ENCODE assay signal across 13 mouse cellular contexts in genomic region chr2:26533249-26533648, GRCm38 (mm10). TPM values are rescaled to one million over a fixed set of nuclear protein-coding genes. Genes with fewer than 3 reads are reported as not detected.
DNase-seq lines count a peak whose midpoint lies in the region; ATAC-seq and TF ChIP-seq lines count a peak whose summit lies in the region.
"Had no signal": no experiment of that assay in that cellular context is flagged by ENCODE, and none has a peak within 500 bp of the region (broad histone marks: within the 10 kb centered on the region; RNA-seq: fewer than 3 reads in every experiment).

No protein-coding gene starts in this region.

- H3K9ac ChIP-seq in heart, adult 2 months (ENCODE audit: low read depth, low read length): no peak overlapping the region
- 0 out of 2 replicates have a peak overlapping the region, but pooled peaks have one; percentile 17 for H3K9ac ChIP-seq in forebrain, embryonic 12.5 days
- H3K9ac ChIP-seq in intestine, embryonic 16.5 days (ENCODE audit: low read depth, low read length): no peak overlapping the region
- H3K9ac ChIP-seq in neural tube, embryonic 14.5 days (replicated peaks; ENCODE audit: low read depth, low read length): 0 out of 2 replicates have a peak overlapping the region, but pooled peaks have one; percentile 4
- H3K9ac ChIP-seq: liver, embryonic 13.5 days had no signal

- DNase-seq in heart, adult 11 months: peak; percentile 88
- DNase-seq in heart, adult 2 months: no peak
- DNase-seq in layer of hippocampus, postnatal 14 days (ENCODE audit: low spot score in 2 of 2): no peak
- DNase-seq in urinary bladder, postnatal 4 days (ENCODE audit: low spot score in 2 of 2): no peak
- DNase-seq in lung, adult 18-20 months: no peak
- DNase-seq: liver, embryonic 13.5 days; right cerebral cortex, adult 18-20 months had no signal

- no peaks in the 10 kb centered on the region for H3K36me3 ChIP-seq in heart, adult 2 months (ENCODE audit: control insufficient read depth, insufficient read depth, low read length)
- H3K36me3 ChIP-seq in forebrain, embryonic 12.5 days (replicated peaks): no peaks in the 10 kb centered on the region
- H3K36me3 ChIP-seq in intestine, embryonic 16.5 days (ENCODE audit: control insufficient read depth, insufficient read depth, low read length): no peaks in the 10 kb centered on the region
- H3K36me3 ChIP-seq in neural tube, embryonic 14.5 days (ENCODE audit: control insufficient read depth, insufficient read depth, low read length): no peaks in the 10 kb centered on the region
- H3K36me3 ChIP-seq: liver, embryonic 13.5 days had no signal

- TF ChIP-seq POLR2A in heart, adult 2 months (IDR thresholded peaks at IDR 0.05; ENCODE audit: insufficient read depth, low read depth, low read length): no peak

- no peak for TF ChIP-seq CTCF in heart, adult 2 months (IDR thresholded peaks at IDR 0.05)

- H3K27ac ChIP-seq in heart, adult 2 months: no peak overlapping the region
- H3K27ac ChIP-seq in forebrain, embryonic 12.5 days: peak overlapping the region; percentile 81
- H3K27ac ChIP-seq in intestine, embryonic 16.5 days (ENCODE audit: low read length): no peak overlapping the region
- H3K27ac ChIP-seq in neural tube, embryonic 14.5 days (ENCODE audit: low read depth, low read length): peak overlapping the region; percentile 13
- H3K27ac ChIP-seq: liver, embryonic 13.5 days had no signal

- no peaks in the 10 kb centered on the region for H3K27me3 ChIP-seq in heart, adult 2 months (ENCODE audit: control insufficient read depth, insufficient read depth, low read length)
- no peaks in the 10 kb centered on the region for H3K27me3 ChIP-seq in forebrain, embryonic 12.5 days
- H3K27me3 ChIP-seq in intestine, embryonic 16.5 days (replicated peaks; ENCODE audit: control insufficient read depth, insufficient read depth, low read length): no peaks in the 10 kb centered on the region
- no peaks in the 10 kb centered on the region for H3K27me3 ChIP-seq in neural tube, embryonic 14.5 days (ENCODE audit: control insufficient read depth, insufficient read depth, low read length)
- H3K27me3 ChIP-seq: liver, embryonic 13.5 days had no signal

- H3K4me1 ChIP-seq in heart, adult 2 months (ENCODE audit: control insufficient read depth, insufficient read depth, low read length): peaks cover 19% of the 10 kb centered on the region
- peaks cover 41% of the 10 kb centered on the region for H3K4me1 ChIP-seq in forebrain, embryonic 12.5 days
- H3K4me1 ChIP-seq in intestine, embryonic 16.5 days (ENCODE audit: control insufficient read depth, insufficient read depth, low read length): peaks cover 3% of the 10 kb centered on the region
- peaks cover 10% of the 10 kb centered on the region; the same call in 1 of the 2 replicates for H3K4me1 ChIP-seq in neural tube, embryonic 14.5 days (ENCODE audit: control insufficient read depth, insufficient read depth, low read length)
- H3K4me1 ChIP-seq: liver, embryonic 13.5 days had no signal

- ATAC-seq in forebrain, embryonic 12.5 days (ENCODE audit: low FRiP score): peak; percentile 59; the same call in 1 of the 2 replicates
- 0 out of 2 replicates have a peak, but pooled peaks have one; percentile 28 for ATAC-seq in intestine, embryonic 16.5 days
- ATAC-seq in neural tube, embryonic 14.5 days (ENCODE audit: low read depth): peak; percentile 62; the same call in 1 of the 2 replicates

- intact Hi-C loops in heart, adult 2 months (cut with DNase I): loop anchor here (2.0 kb wide), 1 partner anchor 14 kb away; no protein-coding TSS in a partner anchor

- 55% methylated on average over 5 of the region's 5 CpGs for WGBS in heart, adult 2 months
- 27% methylated on average over 5 of the region's 5 CpGs for WGBS in forebrain, embryonic 12.5 days
- 43% methylated on average over 5 of the region's 5 CpGs for WGBS in intestine, embryonic 16.5 days
- 15% methylated on average over 5 of the region's 5 CpGs for WGBS in neural tube, embryonic 14.5 days

- H3K79me2 ChIP-seq in heart, adult 2 months (replicated peaks; ENCODE audit: control insufficient read depth, insufficient read depth, low read length): no peaks in the 10 kb centered on the region

- H3K9me3 ChIP-seq in forebrain, embryonic 12.5 days: no peaks in the 10 kb centered on the region
- no peaks in the 10 kb centered on the region for H3K9me3 ChIP-seq in intestine, embryonic 16.5 days (ENCODE audit: control insufficient read depth, low read length)
- no peaks in the 10 kb centered on the region for H3K9me3 ChIP-seq in neural tube, embryonic 14.5 days (ENCODE audit: control insufficient read depth, low read length)
- H3K9me3 ChIP-seq: liver, embryonic 13.5 days; megakaryocyte, embryonic 14.5 days had no signal

- no peak overlapping the region for H3K4me3 ChIP-seq in heart, adult 2 months
- H3K4me3 ChIP-seq in forebrain, embryonic 12.5 days (replicated peaks): no peak overlapping the region
- H3K4me3 ChIP-seq in intestine, embryonic 16.5 days (ENCODE audit: low read length): no peak overlapping the region
- H3K4me3 ChIP-seq in neural tube, embryonic 14.5 days (ENCODE audit: low read depth, low read length): no peak overlapping the region
- H3K4me3 ChIP-seq: liver, embryonic 13.5 days; megakaryocyte, embryonic 14.5 days had no signal

- no peak overlapping the region for H3K4me2 ChIP-seq in forebrain, embryonic 12.5 days
- no peak overlapping the region for H3K4me2 ChIP-seq in intestine, embryonic 16.5 days (ENCODE audit: low read depth, low read length)
- no peak overlapping the region for H3K4me2 ChIP-seq in neural tube, embryonic 14.5 days (ENCODE audit: low read depth, low read length)
- H3K4me2 ChIP-seq: liver, embryonic 13.5 days had no signal

- TF ChIP-seq EP300 in heart, adult 2 months (IDR thresholded peaks at IDR 0.05; ENCODE audit: insufficient read depth, low read depth, low read length): no peak

RNA-seq across cellular contexts. Expression of gene Notch1, which starts 16.8 kb away (rescaled TPM):
- total RNA-seq in heart, adult 2 months (2021): 10 to 100 TPM; 31.6 to 32.4 TPM
- 22.0 and 23.2 TPM in 2 replicates for polyA plus RNA-seq in heart, adult 2 months (2012; rRNA removed)
- polyA plus RNA-seq in forebrain, embryonic 12.5 days (2016; fragmentation: Nextera tagmentation; extraction: Ambion mirVana): 49.5 and 61.8 TPM in 2 replicates
- polyA plus RNA-seq in intestine, embryonic 16.5 days (2015; fragmentation: Nextera tagmentation; extraction: Ambion mirVana): 7.4 and 8.4 TPM in 2 replicates
- polyA plus RNA-seq in neural tube, embryonic 14.5 days (2014; fragmentation: Nextera tagmentation; extraction: Ambion mirVana): 20.8 and 26.6 TPM in 2 replicates
- total RNA-seq in layer of hippocampus, postnatal 14 days (2021): 10 to 100 TPM; 35.4 to 45.2 TPM

RNA-seq across cellular contexts. Expression of gene Egfl7, which starts 46.6 kb away (rescaled TPM):
- total RNA-seq in heart, adult 2 months (2021): 100 to 1,000 TPM; 102 to 111 TPM
- 499 and 610 TPM in 2 replicates for polyA plus RNA-seq in heart, adult 2 months (2012; rRNA removed)
- polyA plus RNA-seq in forebrain, embryonic 12.5 days (2016; fragmentation: Nextera tagmentation; extraction: Ambion mirVana): 47.9 and 54.9 TPM in 2 replicates
- polyA plus RNA-seq in intestine, embryonic 16.5 days (2015; fragmentation: Nextera tagmentation; extraction: Ambion mirVana): 110 and 118 TPM in 2 replicates
- 37.4 and 64.3 TPM in 2 replicates for polyA plus RNA-seq in neural tube, embryonic 14.5 days (2014; fragmentation: Nextera tagmentation; extraction: Ambion mirVana)
- 10 to 100 TPM; 80.2 to 84.1 TPM for total RNA-seq in layer of hippocampus, postnatal 14 days (2021)

RNA-seq across cellular contexts. Expression of gene Gm20532, which starts 53.2 kb away (rescaled TPM):
- total RNA-seq in heart, adult 2 months (2021): not detected
- polyA plus RNA-seq in heart, adult 2 months (2012; rRNA removed): not detected in 2 replicates
- not detected in 2 replicates for polyA plus RNA-seq in forebrain, embryonic 12.5 days (2016; fragmentation: Nextera tagmentation; extraction: Ambion mirVana)
- polyA plus RNA-seq in intestine, embryonic 16.5 days (2015; fragmentation: Nextera tagmentation; extraction: Ambion mirVana): not detected in 2 replicates
- not detected in 2 replicates for polyA plus RNA-seq in neural tube, embryonic 14.5 days (2014; fragmentation: Nextera tagmentation; extraction: Ambion mirVana)
- total RNA-seq in layer of hippocampus, postnatal 14 days (2021): not detected
- total RNA-seq: granulocyte monocyte progenitor cell, adult 5-6 weeks had no signal
- polyA plus RNA-seq: liver, embryonic 13.5 days; stomach, embryonic 14.5 days had no signal

Comparison
In these comparisons a context has a peak if more than half of its experiments do, and no peak if none do; other contexts are left out.
1. H3K27ac ChIP-seq: peak in forebrain, embryonic 12.5 days (single experiment) and neural tube, embryonic 14.5 days (single experiment); none in heart, adult 2 months (single experiment) and intestine, embryonic 16.5 days (single experiment).
2. H3K9ac ChIP-seq: peak in forebrain, embryonic 12.5 days (single experiment) and neural tube, embryonic 14.5 days (single experiment); none in heart, adult 2 months (single experiment) and intestine, embryonic 16.5 days (single experiment).
3. Peak in every context shown above with its lines, with median percentiles within 50 percentile points of each other: ATAC-seq.